Mouse (Mus musculus): ENCODE data around the gene Gm37240. TPM values are rescaled to one million over a fixed set of nuclear protein-coding genes. Genes with fewer than 3 reads are reported as not detected.
"Not testable (repeated sequence)": the region's sequence is repeated elsewhere in the genome, so short reads cannot be mapped to it uniquely, and the experiment has no call there.

Gene Gm37240
- polyA plus RNA-seq, 1 experiment, result not detected

DNA sequence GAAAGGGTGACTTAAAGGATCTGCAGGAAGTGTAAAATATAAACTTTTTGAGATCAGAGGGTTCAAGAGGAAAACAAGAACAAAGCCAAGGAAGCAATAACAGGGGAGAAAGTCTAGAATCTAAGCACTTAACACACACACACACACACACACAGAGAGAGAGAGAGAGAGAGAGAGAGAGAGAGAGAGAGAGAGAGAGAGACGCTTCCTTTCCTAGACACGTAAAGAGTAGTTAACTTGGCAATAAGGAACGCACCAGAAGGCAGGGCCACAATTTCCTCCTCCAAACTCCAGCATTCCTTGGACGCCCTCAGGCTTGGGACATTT lies 1305.7 kb downstream of the Gm37240 start:
- Histone ChIP-seq H3K4me1 (ENCODE audit: control insufficient read depth, insufficient read depth, insufficient read length, low read length) (peaks cover 7% of the 10 kb centered on the region; the same call in 1 of the 2 replicates), H3K27ac (replicated peaks; ENCODE audit: low read depth, low read length) (peak overlapping the region; percentile 67), H3K4me3 (ENCODE audit: insufficient read depth, low read depth, low read length) (peak overlapping the region; percentile 96)

GRCm38 (mm10) chr3:84580716-84581115 lies 1306.6 kb downstream of the Gm37240 start:
- H3K27ac ChIP-seq (replicated peaks; ENCODE audit: low read depth, low read length), result no peak overlapping the region
- no peak overlapping the region for H3K4me3 ChIP-seq (ENCODE audit: insufficient read depth, low read depth, low read length)
- peaks cover 3% of the 10 kb centered on the region; the same call in 1 of the 2 replicates for H3K4me1 ChIP-seq (ENCODE audit: control insufficient read depth, insufficient read depth, insufficient read length, low read length)

GRCm38 (mm10) chr3:84570501-84570900 lies 1316.8 kb downstream of the Gm37240 start:
- H3K4me3 ChIP-seq (ENCODE audit: insufficient read depth, low read depth, low read length), result no peak overlapping the region
- no peak overlapping the region for H3K27ac ChIP-seq (replicated peaks; ENCODE audit: low read depth, low read length)
- peaks cover 5% of the 10 kb centered on the region for H3K4me1 ChIP-seq (ENCODE audit: control insufficient read depth, insufficient read depth, insufficient read length, low read length)

GRCm38 (mm10) chr3:84569587-84569986 lies 1317.7 kb downstream of the Gm37240 start:
- Histone ChIP-seq H3K4me3 (ENCODE audit: insufficient read depth, low read depth, low read length) (no peak overlapping the region), H3K4me1 (ENCODE audit: control insufficient read depth, insufficient read depth, insufficient read length, low read length) (peaks cover 5% of the 10 kb centered on the region), H3K27ac (replicated peaks; ENCODE audit: low read depth, low read length) (no peak overlapping the region)

- Histone ChIP-seq H3K4me1 (ENCODE audit: control insufficient read depth, insufficient read depth, insufficient read length, low read length) (peaks cover 5% of the 10 kb centered on the region), H3K27ac (replicated peaks; ENCODE audit: low read depth, low read length) (no peak overlapping the region), H3K4me3 (ENCODE audit: insufficient read depth, low read depth, low read length) (no peak overlapping the region)
These were observed 1318.8 kb downstream of the Gm37240 start for GRCm38 (mm10) chr3:84568540-84568939.

GRCm38 (mm10) chr3:84563415-84563814 lies 1323.9 kb downstream of the Gm37240 start:
- Histone ChIP-seq H3K4me3 (ENCODE audit: insufficient read depth, low read depth, low read length) (no peak overlapping the region), H3K4me1 (ENCODE audit: control insufficient read depth, insufficient read depth, insufficient read length, low read length) (peaks cover 8% of the 10 kb centered on the region), H3K27ac (replicated peaks; ENCODE audit: low read depth, low read length) (no peak overlapping the region)

DNA sequence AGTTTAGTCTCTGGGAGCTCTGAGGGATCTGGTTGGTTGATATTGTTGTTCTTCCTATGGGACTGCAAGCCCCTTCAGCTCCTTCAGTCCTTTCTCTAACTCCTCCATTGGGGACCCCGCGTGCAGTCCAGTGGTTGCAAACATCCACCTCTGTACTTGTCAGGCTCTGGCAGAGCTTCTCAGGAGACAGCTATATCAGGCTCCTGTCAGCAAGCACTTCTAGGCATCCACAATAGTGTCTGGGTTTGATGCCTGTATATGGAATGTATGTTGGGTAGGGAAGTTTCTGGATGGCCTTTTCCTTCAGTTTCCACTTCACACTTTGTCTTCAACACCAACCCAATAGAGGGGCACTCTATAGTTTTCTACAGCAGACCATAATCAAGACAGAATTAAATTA lies 1324.4 kb downstream of the Gm37240 start:
- peaks cover 12% of the 10 kb centered on the region for H3K4me1 ChIP-seq (ENCODE audit: control insufficient read depth, insufficient read depth, insufficient read length, low read length)
- H3K27ac ChIP-seq (replicated peaks; ENCODE audit: low read depth, low read length); H3K4me3 ChIP-seq (ENCODE audit: insufficient read depth, low read depth, low read length): not testable (repeated sequence)

GRCm38 (mm10) chr3:84558301-84558700 lies 1329.0 kb downstream of the Gm37240 start:
- no peak overlapping the region for H3K4me3 ChIP-seq (ENCODE audit: insufficient read depth, low read depth, low read length)
- H3K27ac ChIP-seq (replicated peaks; ENCODE audit: low read depth, low read length), result no peak overlapping the region
- peaks cover 12% of the 10 kb centered on the region for H3K4me1 ChIP-seq (ENCODE audit: control insufficient read depth, insufficient read depth, insufficient read length, low read length)

GRCm38 (mm10) chr3:84555780-84556179 lies 1331.5 kb downstream of the Gm37240 start:
- Histone ChIP-seq H3K4me3 (ENCODE audit: insufficient read depth, low read depth, low read length) (no peak overlapping the region), H3K4me1 (ENCODE audit: control insufficient read depth, insufficient read depth, insufficient read length, low read length) (peaks cover 10% of the 10 kb centered on the region; the same call in 1 of the 2 replicates), H3K27ac (replicated peaks; ENCODE audit: low read depth, low read length) (no peak overlapping the region)

- H3K4me3 ChIP-seq (ENCODE audit: insufficient read depth, low read depth, low read length), result no peak overlapping the region
- no peak overlapping the region for H3K27ac ChIP-seq (replicated peaks; ENCODE audit: low read depth, low read length)
- peaks cover 8% of the 10 kb centered on the region; the same call in 1 of the 2 replicates for H3K4me1 ChIP-seq (ENCODE audit: control insufficient read depth, insufficient read depth, insufficient read length, low read length)
These were observed 1340.1 kb downstream of the Gm37240 start for GRCm38 (mm10) chr3:84547177-84547576.

DNA sequence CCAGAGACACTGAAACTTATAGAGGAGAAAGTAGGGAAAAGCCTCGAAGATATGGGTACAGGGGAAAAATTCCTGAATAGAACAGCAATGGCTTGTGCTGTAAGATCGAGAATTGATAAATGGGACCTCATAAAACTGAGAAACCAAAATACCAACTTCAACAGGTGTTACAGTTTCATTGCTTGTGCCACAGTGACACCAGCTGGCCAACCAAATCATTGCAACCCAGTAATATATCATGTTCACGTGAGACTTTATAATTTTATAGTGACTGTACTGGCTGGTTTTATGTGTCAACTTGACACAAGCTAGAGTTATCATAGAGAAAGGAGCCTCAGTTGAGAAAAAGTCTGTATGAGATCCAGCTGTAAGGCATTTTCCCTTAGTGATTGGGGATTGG lies 1344.9 kb downstream of the Gm37240 start:
- not testable (repeated sequence) for H3K4me1 ChIP-seq (ENCODE audit: control insufficient read depth, insufficient read depth, insufficient read length, low read length); H3K4me3 ChIP-seq (ENCODE audit: insufficient read depth, low read depth, low read length); H3K27ac ChIP-seq (replicated peaks; ENCODE audit: low read depth, low read length)

DNA sequence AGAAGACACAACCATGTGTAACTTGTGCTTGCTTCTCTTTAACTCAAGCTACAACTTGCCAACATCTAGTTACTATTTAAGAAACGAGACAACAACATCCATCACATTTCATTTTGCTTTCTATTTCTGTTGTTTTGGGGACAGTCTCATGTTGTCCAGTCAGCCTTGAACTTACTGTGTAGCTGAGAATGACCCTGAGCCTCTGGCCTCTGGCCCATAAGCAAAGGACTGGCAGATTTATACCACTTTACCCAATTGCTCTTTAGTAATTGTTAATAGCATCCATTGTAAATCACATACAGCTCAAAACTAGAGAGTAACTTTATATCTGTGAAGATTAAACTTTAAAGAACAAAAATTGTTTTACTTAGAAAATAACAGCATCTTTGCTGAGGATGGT lies 1345.4 kb downstream of the Gm37240 start:
- Histone ChIP-seq H3K4me3 (ENCODE audit: insufficient read depth, low read depth, low read length) (no peak overlapping the region), H3K27ac (replicated peaks; ENCODE audit: low read depth, low read length) (no peak overlapping the region), H3K4me1 (ENCODE audit: control insufficient read depth, insufficient read depth, insufficient read length, low read length) (no peaks in the 10 kb centered on the region; the same call in 1 of the 2 replicates)

GRCm38 (mm10) chr3:84540640-84541039 lies 1346.7 kb downstream of the Gm37240 start:
- no peaks in the 10 kb centered on the region; the same call in 1 of the 2 replicates for H3K4me1 ChIP-seq (ENCODE audit: control insufficient read depth, insufficient read depth, insufficient read length, low read length)

GRCm38 (mm10) chr3:84536987-84537386 lies 1350.3 kb downstream of the Gm37240 start:
- H3K27ac ChIP-seq (replicated peaks; ENCODE audit: low read depth, low read length), result no peak overlapping the region
- no peaks in the 10 kb centered on the region; the same call in 1 of the 2 replicates for H3K4me1 ChIP-seq (ENCODE audit: control insufficient read depth, insufficient read depth, insufficient read length, low read length)
- no peak overlapping the region for H3K4me3 ChIP-seq (ENCODE audit: insufficient read depth, low read depth, low read length)

More at GRCm38 (mm10) chr3:84540640-84541039, 1346.7 kb downstream of the Gm37240 start:
- Histone ChIP-seq H3K27ac (replicated peaks; ENCODE audit: low read depth, low read length) (no peak overlapping the region), H3K4me3 (ENCODE audit: insufficient read depth, low read depth, low read length) (no peak overlapping the region)

- Histone ChIP-seq H3K4me1 (ENCODE audit: control insufficient read depth, insufficient read depth, insufficient read length, low read length) (no peaks in the 10 kb centered on the region; the same call in 1 of the 2 replicates), H3K27ac (replicated peaks; ENCODE audit: low read depth, low read length) (no peak overlapping the region), H3K4me3 (ENCODE audit: insufficient read depth, low read depth, low read length) (no peak overlapping the region)
These were observed 1354.1 kb downstream of the Gm37240 start for GRCm38 (mm10) chr3:84533227-84533626.

GRCm38 (mm10) chr3:84529021-84529420 lies 1358.3 kb downstream of the Gm37240 start:
- H3K27ac ChIP-seq (replicated peaks; ENCODE audit: low read depth, low read length), result no peak overlapping the region
- no peaks in the 10 kb centered on the region for H3K4me1 ChIP-seq (ENCODE audit: control insufficient read depth, insufficient read depth, insufficient read length, low read length)

DNA sequence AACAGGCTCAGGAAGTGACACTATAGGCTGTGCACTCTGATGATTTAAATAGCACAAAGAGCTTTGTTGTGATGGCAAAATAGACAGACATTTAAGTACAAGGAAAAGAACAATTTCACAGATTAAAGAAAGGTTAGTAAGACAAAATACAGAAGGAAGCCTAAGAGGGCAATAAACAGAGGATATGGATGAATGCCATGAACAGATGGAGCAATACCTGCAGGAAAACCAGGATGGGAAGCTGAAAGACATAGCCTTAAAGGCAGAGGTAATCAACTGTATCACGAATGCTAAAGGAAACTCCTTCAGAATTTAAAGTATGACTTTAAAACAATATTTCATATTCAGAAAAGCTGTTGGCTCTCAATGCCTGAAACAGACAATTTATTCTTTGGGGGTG lies 1362.4 kb downstream of the Gm37240 start:
- H3K4me1 ChIP-seq (ENCODE audit: control insufficient read depth, insufficient read depth, insufficient read length, low read length), result no peaks in the 10 kb centered on the region
- no peak overlapping the region for H3K27ac ChIP-seq (replicated peaks; ENCODE audit: low read depth, low read length)
- no peak overlapping the region for H3K4me3 ChIP-seq (ENCODE audit: insufficient read depth, low read depth, low read length)

More at GRCm38 (mm10) chr3:84529021-84529420, 1358.3 kb downstream of the Gm37240 start:
- no peak overlapping the region for H3K4me3 ChIP-seq (ENCODE audit: insufficient read depth, low read depth, low read length)
